Mouse (Mus musculus) CD8-positive naive resting alpha-beta T cell, adult 2 months (primary cell): ENCODE measurements around the gene Gm45213.

Experiments used
- DNase-seq, 2 experiments: peaks; one replicate each; pipeline ENCODE4 v3.0.0; 2022; ENCODE audit warnings: low read depth in 2 of 2, low spot score in 2 of 2

Gene Gm45213

DNA sequence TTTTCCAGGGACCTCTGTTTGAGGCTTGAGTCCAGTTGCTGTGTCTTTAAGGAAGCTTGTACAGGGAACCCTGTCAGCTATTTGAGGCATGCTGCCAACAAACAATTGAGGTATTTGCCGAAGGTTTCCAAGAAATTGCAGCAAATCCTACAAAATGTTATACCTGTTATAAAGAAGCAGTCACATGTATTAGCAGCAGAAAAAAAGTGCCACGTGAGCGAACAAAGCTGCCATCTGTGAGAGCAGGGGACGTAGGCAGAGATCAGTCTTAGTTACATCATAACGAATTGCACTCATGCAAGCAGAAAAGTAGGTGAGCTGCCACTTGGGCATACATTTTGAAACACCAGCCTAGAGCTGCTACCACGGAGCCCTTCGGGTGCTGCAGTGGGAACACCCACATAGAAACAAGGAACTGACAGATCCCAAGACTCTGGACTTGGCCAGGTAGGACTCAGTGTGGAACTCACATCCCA, 63.2 kb downstream of the Gm45213 start:
- no peak for DNase-seq

DNA sequence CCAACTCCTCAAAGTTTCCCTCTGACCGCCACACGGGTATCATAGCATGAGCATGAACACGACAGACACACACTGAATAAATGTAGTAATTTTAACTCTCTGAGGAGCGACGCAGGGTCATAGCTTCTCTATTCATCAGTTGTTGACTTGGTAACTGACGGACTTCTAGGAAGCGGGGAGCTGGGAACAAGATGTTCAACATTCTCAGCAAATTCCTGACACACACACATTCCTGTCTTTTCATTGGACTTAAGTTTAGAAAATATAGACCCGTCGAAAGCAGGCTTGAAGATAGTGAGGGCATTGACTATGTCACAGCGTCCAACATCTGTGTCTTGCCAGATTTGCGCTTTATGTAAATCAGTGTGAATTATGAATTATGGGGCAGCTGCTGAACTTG, 63.8 kb downstream of the Gm45213 start:
- DNase-seq: no peak

DNA sequence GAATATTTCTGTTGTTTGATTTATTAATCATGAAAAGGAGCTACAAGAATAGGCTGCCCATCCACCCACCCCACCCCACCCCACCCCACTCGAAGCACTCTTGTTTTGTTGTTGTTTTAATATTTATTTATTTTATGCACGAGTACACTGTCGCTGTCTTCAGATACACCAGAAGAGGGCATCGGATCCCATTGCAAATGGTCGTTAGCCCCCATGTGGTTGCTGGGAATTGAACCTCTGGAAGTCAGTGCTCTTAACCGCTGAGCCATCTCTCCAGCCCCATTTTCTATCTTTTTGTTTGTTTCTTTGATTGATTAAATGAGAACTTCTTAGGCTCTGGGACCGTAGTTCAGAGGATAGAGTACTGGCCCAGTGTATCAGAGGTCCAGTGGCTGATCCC, 64.5 kb downstream of the Gm45213 start:
- DNase-seq: no peak

DNA sequence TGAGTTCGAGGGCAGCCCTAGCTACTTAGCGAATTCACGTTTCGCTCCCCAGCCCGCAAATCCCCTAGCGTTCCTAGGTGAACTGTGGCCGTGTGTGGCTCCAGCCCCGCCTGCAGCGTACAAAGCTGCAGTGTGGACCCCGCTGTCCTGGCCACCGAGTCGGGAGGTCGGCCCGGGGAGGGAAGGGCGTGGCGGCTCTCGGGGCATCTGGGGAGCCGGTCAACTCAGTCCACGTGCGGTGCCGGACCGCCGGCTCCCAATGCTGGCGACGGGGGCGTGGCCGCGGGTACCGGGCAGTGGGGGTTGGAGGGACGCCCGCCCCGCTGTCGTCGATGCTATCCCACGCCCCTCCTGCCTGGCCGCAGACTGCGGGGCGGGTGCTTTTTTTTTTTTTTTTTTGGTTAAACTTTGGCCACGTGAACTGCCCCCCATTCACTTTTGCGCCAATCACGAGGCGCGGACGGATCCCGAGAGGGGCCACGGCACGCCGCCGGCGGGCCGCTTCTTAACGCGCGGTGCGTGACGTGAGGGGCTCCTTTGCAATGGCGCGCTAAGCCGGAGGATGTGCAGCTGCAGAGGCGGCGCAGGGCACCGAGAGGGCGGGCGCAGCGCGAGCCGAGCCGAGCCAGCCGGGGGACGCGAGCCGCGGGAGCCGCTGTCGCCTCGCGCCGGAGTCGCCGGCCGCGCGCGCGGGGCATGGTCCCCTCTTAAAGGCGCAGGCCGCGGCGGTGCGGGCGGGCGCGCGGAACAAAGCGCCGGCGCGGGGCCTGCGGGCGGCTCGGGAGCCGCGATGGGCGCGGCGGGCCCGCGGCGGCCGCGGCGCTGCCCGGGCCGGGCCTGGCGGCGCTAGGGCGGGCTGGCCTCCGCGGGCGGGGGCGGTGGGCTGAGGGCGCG, 65.8 kb downstream of the Gm45213 start, which contains the start of gene Chsy1:
Gene Chsy1 (plus strand): TSS at position 555 of the 894 bp plus-strand sequence.
- peak; percentile 81 to 85 for DNase-seq

DNA sequence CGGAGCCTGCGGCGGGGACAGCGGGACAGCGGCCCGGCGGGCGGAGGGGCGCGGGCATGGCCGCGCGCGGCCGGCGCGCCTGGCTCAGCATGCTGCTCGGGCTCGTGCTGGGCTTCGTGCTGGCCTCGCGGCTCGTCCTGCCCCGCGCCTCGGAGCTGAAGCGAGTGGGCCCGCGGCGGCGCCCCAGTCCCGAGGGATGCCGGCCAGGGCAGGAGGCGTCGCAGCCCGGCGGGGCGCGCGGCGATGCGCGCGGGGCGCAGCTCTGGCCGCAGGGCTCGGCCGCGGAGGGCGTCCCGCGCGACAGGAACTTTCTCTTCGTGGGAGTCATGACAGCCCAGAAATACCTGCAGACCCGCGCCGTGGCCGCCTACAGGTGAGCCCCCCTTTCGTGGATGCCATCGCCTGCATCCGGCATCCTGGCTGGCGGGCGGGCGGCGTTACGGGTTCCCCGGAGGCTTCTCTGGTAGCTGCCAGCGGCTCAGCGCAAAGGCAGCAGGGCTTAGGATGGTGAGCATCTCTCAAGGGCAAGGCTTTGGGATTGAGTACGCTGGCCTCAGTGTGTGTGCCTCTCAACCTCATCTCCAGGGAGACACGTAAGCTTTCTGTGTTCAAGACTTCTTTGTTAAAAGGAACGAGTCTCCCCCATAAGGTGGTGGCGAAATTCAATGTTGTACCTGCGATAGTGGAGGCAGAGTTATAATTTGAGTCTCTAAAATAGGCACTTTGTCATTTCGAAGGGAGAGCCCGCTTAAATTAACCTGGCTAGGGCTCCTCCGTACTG, 66.6 kb downstream of the Gm45213 start:
- peak; percentile 39 to 44 for DNase-seq

DNA sequence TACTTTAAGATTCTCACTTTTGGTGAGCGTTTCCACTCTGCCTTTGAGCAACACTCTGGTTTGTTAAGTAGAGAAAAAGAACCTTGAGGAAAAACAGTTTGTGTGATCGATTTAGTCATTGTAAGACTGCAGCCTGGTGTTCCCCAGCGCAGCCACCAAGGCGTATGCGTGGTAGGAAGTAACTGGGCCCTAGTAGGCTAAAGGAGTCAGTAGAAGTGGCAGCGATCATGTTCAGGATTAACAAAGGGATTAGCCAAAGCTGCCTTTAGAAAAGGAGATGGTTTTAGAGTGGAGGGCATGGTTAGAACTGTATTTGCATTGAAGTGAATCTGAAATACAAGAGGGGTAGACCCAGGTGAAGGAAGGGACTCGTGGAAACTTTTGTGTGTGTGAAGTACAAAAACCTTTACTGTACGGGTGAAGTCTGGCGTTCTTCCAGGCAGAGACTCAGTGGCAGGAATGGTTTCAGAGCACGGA, 67.3 kb downstream of the Gm45213 start:
- DNase-seq: no peak

DNA sequence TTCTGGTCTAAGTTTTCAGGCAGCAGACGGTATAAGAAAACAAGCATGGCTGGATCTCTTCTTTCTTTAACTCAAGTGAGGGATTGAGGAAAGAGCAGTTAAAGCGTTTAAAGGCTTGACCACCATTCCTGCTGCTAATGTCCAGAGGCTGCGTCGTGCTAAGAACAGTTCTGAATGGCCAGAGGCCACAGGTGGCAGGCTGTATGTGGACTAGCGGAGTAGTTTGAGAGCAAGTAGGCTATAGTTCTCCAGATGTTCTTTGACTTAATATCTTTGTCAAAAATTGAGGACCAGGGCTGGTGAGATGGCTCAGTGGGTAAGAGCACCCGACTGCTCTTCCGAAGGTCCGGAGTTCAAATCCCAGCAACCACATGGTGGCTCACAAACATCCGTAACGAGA, 67.8 kb downstream of the Gm45213 start:
- DNase-seq: no peak
